Mouse (Mus musculus) midbrain, postnatal 0 days (tissue): Measurements from ENCODE around the gene Lmf2. TPM values are rescaled to one million over a fixed set of nuclear protein-coding genes. Genes with fewer than 3 reads are reported as not detected.

ENCODE experiments used
- ATAC-seq: fragments of 200-750 bp; cut with Nextera tagmentation; 2 replicates; pipeline ENCODE4 v1.8.0; 2017; ENCODE audit warnings: moderate number of reproducible peaks, mild to moderate bottlenecking, moderate TSS enrichment, moderate library complexity; ENCODE audit not compliant: low FRiP score
- DNase-seq: peaks from one replicate; pipeline ENCODE4 v3.0.0-alpha.2; 2015; ENCODE audit warnings: low spot score
- H3K27ac ChIP-seq: fragments of 300-500 bp; sonication (generic); 2 replicates; pipeline ENCODE4 v1.5.1; 2014; ENCODE audit warnings: low read depth, mild to moderate bottlenecking, low read length, mixed read lengths
- H3K27me3 ChIP-seq: fragments of 300-500 bp; sonication (generic); 2 replicates; pipeline ENCODE4 v1.6.1; 2014; ENCODE audit warnings: low read length, control low read depth, mixed read lengths; ENCODE audit not compliant: insufficient read depth
- H3K36me3 ChIP-seq: fragments of 300-500 bp; sonication (generic); 2 replicates; pipeline ENCODE4 v1.6.1; 2014; ENCODE audit warnings: low read length, control low read depth, mixed read lengths; ENCODE audit not compliant: insufficient read depth
- H3K4me1 ChIP-seq: fragments of 300-500 bp; sonication (generic); 2 replicates; pipeline ENCODE4 v1.6.1; 2014; ENCODE audit warnings: mild to moderate bottlenecking, control low read depth, antibody characterized with exemption, low read length, mixed read lengths; ENCODE audit not compliant: insufficient read depth
- H3K4me2 ChIP-seq: fragments of 300-500 bp; sonication (generic); 2 replicates; pipeline ENCODE4 v1.6.1; 2014; ENCODE audit warnings: low read depth, mild to moderate bottlenecking, low read length, mixed read lengths; ENCODE audit not compliant: poor library complexity, severe bottlenecking
- H3K4me3 ChIP-seq: fragments of 300-500 bp; sonication (generic); 2 replicates; pipeline ENCODE4 v1.5.1; 2014; ENCODE audit warnings: low read depth, mild to moderate bottlenecking, low read length, moderate library complexity
- H3K9ac ChIP-seq: fragments of 300-500 bp; sonication (generic); replicated peaks from 2 replicates; pipeline ENCODE4 v1.6.1; 2014; ENCODE audit warnings: mild to moderate bottlenecking, low read length, moderate library complexity, mixed read lengths; ENCODE audit not compliant: poor library complexity, severe bottlenecking
- H3K9me3 ChIP-seq: fragments of 300-500 bp; sonication (generic); 2 replicates; pipeline ENCODE4 v1.6.1; 2016; ENCODE audit warnings: low read length, control low read depth
- CTCF ChIP-seq: IDR thresholded peaks from 2 replicates; pipeline ENCODE4 v1.5.1; 2016; ENCODE audit warnings: antibody characterized with exemption, mild to moderate bottlenecking
- WGBS: fragments of 180-500 bp; shearing (Covaris S2); extraction: QIAGEN DNeasy Blood & Tissue Kit; methylation state at CpG from one replicate; pipeline ENCODE4 v1.1.7; 2014; 5-methylcytosine and 5-hydroxymethylcytosine counted together
- polyA plus RNA-seq: library from polyadenylated mRNA; unstranded; fragments of >200 nt; fragmentation: Nextera tagmentation; extraction: Ambion mirVana; gene quantifications from 2 replicates; pipeline ENCODE4 v1.2.1, GENCODE M21; 2015
- total RNA-seq: library from RNA; depleted of rRNA; stranded (reverse); fragments of >200 nt; gene quantifications from 2 replicates; pipeline ENCODE4 v1.2.3, GENCODE M21; 2014

The Lmf2 gene
- total and polyA plus RNA-seq, 2 experiments from 2014 or later, result 25.6 to 27.3 TPM

DNA sequence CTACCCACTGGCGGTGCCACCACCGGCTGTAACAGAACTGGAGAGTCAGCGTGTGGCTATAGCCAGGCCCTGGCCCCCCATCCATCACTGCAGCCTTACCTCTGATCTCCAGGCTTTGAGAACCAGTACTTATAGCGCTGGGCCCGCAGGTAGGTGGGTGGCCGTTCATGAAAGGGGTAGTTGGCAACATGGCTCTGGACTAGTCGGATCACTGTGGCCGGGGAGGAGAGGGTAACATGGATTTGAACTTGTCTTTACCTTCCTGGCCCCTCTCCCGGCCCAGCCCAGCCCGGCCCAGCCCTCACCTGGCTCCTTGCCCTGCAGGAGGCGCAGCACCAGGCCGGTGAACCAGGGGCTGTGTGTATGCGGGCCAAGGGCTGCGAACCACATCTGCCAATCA lies 3.4 kb downstream of the Lmf2 start:
- Histone ChIP-seq H3K27me3 (no peaks in the 10 kb centered on the region), H3K9me3 (no peaks in the 10 kb centered on the region), H3K4me2 (no peak overlapping the region), H3K9ac (no peak overlapping the region), H3K4me1 (peaks cover 5% of the 10 kb centered on the region; the same call in 1 of the 2 replicates), H3K4me3 (no peak overlapping the region), H3K27ac (no peak overlapping the region), H3K36me3 (peaks cover 27% of the 10 kb centered on the region)
- 96% methylated on average over 14 of the region's 14 CpGs for WGBS
- TF ChIP-seq CTCF, result no peak
- ATAC-seq (no peak), DNase-seq (no peak)

DNA sequence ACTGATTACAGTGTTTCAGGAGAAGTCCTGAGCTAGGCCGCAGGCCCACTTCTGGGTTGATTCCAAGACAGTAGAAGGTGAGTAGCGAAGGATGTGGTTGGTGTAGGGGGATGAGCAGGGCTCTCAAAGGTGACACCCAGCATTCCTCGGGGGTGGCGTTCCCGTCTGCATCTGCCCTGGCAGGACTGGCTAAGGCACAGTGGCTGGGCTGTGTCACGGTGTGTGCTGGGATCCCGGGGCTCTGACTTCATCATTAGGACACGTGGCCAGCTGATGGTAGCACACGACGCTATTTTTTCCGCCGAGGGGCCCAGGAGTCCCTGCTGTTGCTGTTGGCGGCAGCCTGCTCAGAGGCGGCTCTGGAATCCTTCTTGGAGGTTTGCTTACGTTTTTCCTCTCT lies 4.2 kb downstream of the Lmf2 start:
- Histone ChIP-seq H3K27me3 (no peaks in the 10 kb centered on the region), H3K4me3 (no peak overlapping the region), H3K27ac (no peak overlapping the region), H3K9me3 (no peaks in the 10 kb centered on the region), H3K4me1 (peaks cover 5% of the 10 kb centered on the region; the same call in 1 of the 2 replicates), H3K4me2 (no peak overlapping the region), H3K9ac (no peak overlapping the region), H3K36me3 (peaks cover 27% of the 10 kb centered on the region)
- no peak for TF ChIP-seq CTCF
- DNase-seq, result no peak
- 90% methylated on average over 15 of the region's 15 CpGs for WGBS
- ATAC-seq, result no peak

DNA sequence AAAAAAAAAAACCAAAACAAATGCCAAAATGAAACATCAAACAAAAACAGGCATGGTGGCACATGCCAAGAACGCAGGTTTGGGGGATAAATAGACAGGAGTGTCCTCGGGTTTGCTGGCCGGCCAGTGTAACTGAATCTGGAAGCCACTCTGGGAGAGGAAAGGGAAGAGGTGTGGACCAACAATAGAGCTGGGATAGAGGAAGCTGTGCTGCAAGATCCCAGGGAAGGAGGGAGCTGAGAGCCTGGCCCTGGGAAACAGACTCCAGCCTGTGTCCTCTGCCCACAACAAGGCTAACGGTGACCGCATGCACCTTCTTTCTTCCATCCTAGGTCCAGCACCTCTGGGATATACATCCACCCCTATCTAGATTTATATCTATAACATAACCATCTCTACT lies 5.0 kb downstream of the Lmf2 start:
- Histone ChIP-seq H3K36me3 (peaks cover 27% of the 10 kb centered on the region), H3K9ac (no peak overlapping the region), H3K27me3 (no peaks in the 10 kb centered on the region), H3K4me2 (no peak overlapping the region), H3K9me3 (no peaks in the 10 kb centered on the region), H3K27ac (no peak overlapping the region), H3K4me1 (peaks cover 5% of the 10 kb centered on the region; the same call in 1 of the 2 replicates), H3K4me3 (no peak overlapping the region)
- no peak for DNase-seq
- no peak for ATAC-seq
- WGBS, result 85% methylated on average over 5 of the region's 5 CpGs
- TF ChIP-seq CTCF, result no peak

DNA sequence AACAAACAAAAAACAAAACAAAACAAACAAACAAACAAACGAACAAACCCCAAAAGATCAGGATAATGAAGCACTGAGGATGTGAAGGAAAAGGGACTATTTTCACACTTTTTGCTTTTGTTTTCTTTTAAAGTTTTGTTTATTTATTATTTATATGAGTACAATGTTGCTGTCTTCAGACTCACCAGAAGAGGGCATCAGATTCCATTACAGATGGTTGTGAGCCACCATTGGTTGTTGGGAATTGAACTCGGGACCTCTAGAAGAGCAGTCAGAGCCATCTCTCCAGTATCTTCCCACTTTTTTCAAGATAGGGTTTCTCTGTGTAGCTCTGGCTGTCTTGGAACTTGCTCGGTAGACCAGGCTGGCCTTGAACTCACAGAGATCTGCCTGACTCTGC lies 12.1 kb downstream of the Lmf2 start:
- no peaks in the 10 kb centered on the region for H3K9me3 ChIP-seq
- DNase-seq (no peak), ATAC-seq (no peak)
- no peak overlapping the region for H3K27ac ChIP-seq
- H3K36me3 ChIP-seq, result no peaks in the 10 kb centered on the region
- no peak overlapping the region for H3K4me3 ChIP-seq
- H3K27me3 ChIP-seq, result no peaks in the 10 kb centered on the region
- H3K9ac ChIP-seq, result no peak overlapping the region
- H3K4me1 ChIP-seq, result no peaks in the 10 kb centered on the region
- no peak overlapping the region for H3K4me2 ChIP-seq
- WGBS, result 91% methylated on average over 3 of the region's 3 CpGs
- peak; percentile 17; the same call in 1 of the 2 replicates for TF ChIP-seq CTCF

DNA sequence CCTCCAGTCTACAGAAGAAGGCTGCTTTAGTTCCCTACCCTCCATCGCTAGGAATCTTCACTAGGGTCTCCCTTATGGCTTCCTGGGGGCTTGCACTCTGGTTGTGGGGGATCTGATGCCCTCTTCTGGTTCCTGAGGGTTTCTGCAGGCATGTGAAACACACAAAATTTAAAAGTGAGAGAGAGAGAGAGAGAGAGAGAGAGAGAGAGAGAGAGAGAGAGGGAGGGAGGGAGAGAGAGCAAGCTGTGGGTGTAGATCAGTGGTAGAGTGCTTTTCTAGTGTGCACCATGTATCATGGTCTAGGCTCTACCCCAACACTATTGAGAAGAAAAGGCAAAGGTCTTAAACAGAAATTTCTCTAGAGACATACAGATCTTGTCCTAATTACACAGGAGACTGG lies 13.8 kb downstream of the Lmf2 start:
- Histone ChIP-seq H3K27ac (no peak overlapping the region), H3K27me3 (no peaks in the 10 kb centered on the region), H3K4me1 (no peaks in the 10 kb centered on the region), H3K36me3 (no peaks in the 10 kb centered on the region), H3K4me2 (no peak overlapping the region), H3K9me3 (no peaks in the 10 kb centered on the region), H3K9ac (no peak overlapping the region), H3K4me3 (no peak overlapping the region)
- ATAC-seq (no peak), DNase-seq (no peak)
- TF ChIP-seq CTCF, result no peak
- WGBS, result 35% methylated on average over 1 of the region's 1 CpGs

DNA sequence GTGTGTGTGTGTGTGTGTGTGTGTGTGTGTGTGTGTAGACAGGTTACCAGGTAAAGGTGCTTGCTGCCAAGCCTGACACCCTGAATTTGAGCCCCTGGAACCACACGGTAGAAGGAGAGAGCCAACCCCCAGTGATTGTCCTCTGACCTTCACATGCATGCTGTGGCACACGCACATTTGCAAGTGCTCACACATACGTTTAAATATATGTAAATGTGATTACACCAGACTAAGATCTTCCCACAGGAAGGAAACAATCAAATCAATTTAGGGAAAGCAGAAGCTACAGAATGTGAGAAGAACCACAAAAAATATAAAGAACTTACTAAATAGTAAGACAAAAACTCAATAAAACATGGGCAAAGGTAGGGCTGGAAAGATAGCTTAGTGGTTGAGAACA lies 15.3 kb downstream of the Lmf2 start:
- WGBS, result 89% methylated on average over 3 of the region's 3 CpGs
- H3K36me3 ChIP-seq, result no peaks in the 10 kb centered on the region
- ATAC-seq (no peak), DNase-seq (no peak)
- H3K4me2 ChIP-seq, result no peak overlapping the region
- H3K9me3 ChIP-seq, result no peaks in the 10 kb centered on the region
- H3K27ac ChIP-seq, result no peak overlapping the region
- no peak overlapping the region for H3K4me3 ChIP-seq
- no peak overlapping the region for H3K9ac ChIP-seq
- H3K27me3 ChIP-seq, result no peaks in the 10 kb centered on the region
- H3K4me1 ChIP-seq, result no peaks in the 10 kb centered on the region
- TF ChIP-seq CTCF, result no peak
